Mouse (Mus musculus): ENCODE data around the gene Pde4b. TPM values are rescaled to one million over a fixed set of nuclear protein-coding genes. Genes with fewer than 3 reads are reported as not detected.

Pde4b gene
- polyA plus RNA-seq, 1 experiment, result 2.7 TPM

DNA sequence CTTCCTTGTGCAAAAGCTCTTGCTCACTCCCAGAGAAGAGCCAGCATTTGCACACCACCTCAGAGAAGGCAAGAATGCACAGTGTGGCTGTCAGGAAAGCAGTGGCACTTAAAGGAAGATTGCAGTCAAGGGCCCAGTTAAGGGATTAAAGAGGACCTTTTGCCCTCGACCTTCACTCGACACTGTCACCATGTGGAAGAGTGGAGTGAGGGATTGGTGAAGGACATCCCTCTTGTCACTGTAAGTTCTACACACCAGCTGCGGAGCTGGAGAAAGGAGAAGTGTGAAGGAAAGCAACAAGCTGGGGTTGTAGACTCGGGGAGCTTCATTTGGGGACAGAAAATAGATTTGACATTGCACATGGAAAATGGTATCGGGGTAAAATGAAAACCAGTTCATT is 89.9 kb downstream of the Pde4b start:
- H3K79me2 ChIP-seq (ENCODE audit: control insufficient read depth, insufficient read depth), result no peaks in the 10 kb centered on the region
- H3K27me3 ChIP-seq (ENCODE audit: control insufficient read depth, insufficient read depth, insufficient read length), result peaks cover 3% of the 10 kb centered on the region
- H3K79me3 ChIP-seq (ENCODE audit: low read depth), result no peaks in the 10 kb centered on the region
- H3K36me3 ChIP-seq (ENCODE audit: control insufficient read depth, insufficient read depth), result no peaks in the 10 kb centered on the region
- no peak overlapping the region for H3K4me3 ChIP-seq (ENCODE audit: insufficient read depth, poor library complexity, severe bottlenecking)
- no peak overlapping the region for H3ac ChIP-seq (ENCODE audit: control insufficient read depth, insufficient read length, low read depth)
- TF ChIP-seq CTCF (IDR thresholded peaks at IDR 0.05; ENCODE audit: control insufficient read depth, insufficient read depth, insufficient read length) (no peak), CEBPB (IDR thresholded peaks at IDR 0.05; ENCODE audit: low read depth) (no peak)

DNA sequence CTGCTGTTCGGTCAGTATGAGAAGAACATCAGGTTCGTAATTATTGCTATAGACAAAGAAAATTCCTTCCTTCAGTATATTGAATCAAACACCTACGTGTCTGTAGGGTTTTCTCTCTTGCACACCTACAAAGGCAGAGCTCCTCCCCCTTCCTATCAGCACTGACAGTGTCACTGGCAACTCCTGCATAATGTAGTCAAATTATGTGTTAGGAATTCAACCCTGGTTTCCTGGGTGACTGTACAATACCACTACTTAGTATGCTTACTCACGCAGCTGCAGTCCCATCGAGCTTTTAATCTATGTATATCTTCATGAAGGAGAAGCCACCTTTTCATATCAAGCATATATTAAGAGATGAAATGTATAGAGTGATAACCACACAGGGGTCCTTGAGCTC is 99.5 kb downstream of the Pde4b start:
- Histone ChIP-seq H3K27me3 (ENCODE audit: control insufficient read depth, insufficient read depth, insufficient read length) (no peaks in the 10 kb centered on the region), H3ac (ENCODE audit: control insufficient read depth, insufficient read length, low read depth) (no peak overlapping the region), H3K4me3 (ENCODE audit: insufficient read depth, poor library complexity, severe bottlenecking) (no peak overlapping the region), H3K36me3 (ENCODE audit: control insufficient read depth, insufficient read depth) (no peaks in the 10 kb centered on the region), H3K79me3 (ENCODE audit: low read depth) (no peaks in the 10 kb centered on the region), H3K79me2 (ENCODE audit: control insufficient read depth, insufficient read depth) (no peaks in the 10 kb centered on the region)
- no peak for TF ChIP-seq MYOG (IDR thresholded peaks at IDR 0.05; ENCODE audit: control insufficient read depth, extremely low read depth, insufficient read length)
- TF ChIP-seq MYOD1 (IDR thresholded peaks at IDR 0.05; ENCODE audit: control insufficient read depth, insufficient read length, low read depth), result no peak
- TF ChIP-seq FOSL1 (IDR thresholded peaks at IDR 0.05; ENCODE audit: insufficient read depth, low read length, poor library complexity, severe bottlenecking), result no peak
- no peak for TF ChIP-seq MAX (IDR thresholded peaks at IDR 0.05)
- TF ChIP-seq USF1 (IDR thresholded peaks at IDR 0.05; ENCODE audit: low read depth), result no peak

DNA sequence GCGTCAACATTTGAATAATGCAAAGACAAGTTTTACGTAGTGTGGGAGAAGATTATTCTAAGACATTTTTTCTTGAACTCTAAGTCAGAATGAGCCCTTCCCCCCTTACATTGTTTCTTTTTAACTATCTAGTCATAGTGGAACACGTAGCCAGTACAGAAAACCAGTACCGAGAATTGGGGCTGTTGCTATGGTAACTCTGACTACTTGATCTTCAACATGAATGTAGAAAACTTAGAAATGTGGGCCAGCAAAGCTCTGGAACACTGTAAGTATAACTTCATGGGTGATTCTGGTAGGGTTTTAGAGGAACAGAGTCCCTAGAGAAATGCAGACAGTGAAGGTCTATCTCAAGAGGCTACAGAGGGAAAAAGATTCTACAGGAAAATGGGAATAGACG is 110.4 kb downstream of the Pde4b start:
- H3K36me3 ChIP-seq (ENCODE audit: control insufficient read depth, insufficient read depth), result no peaks in the 10 kb centered on the region
- TF ChIP-seq FOSL1 (IDR thresholded peaks at IDR 0.05; ENCODE audit: insufficient read depth, low read length, poor library complexity, severe bottlenecking), result no peak
- no peak for TF ChIP-seq MAX (IDR thresholded peaks at IDR 0.05)
- no peak for TF ChIP-seq CTCF (IDR thresholded peaks at IDR 0.05; ENCODE audit: control insufficient read depth, insufficient read depth, insufficient read length)
- TF ChIP-seq CEBPB (IDR thresholded peaks at IDR 0.05; ENCODE audit: low read depth), result no peak
- no peak for TF ChIP-seq MYOD1 (IDR thresholded peaks at IDR 0.05; ENCODE audit: control insufficient read depth, insufficient read length, low read depth)
- no peak for TF ChIP-seq USF1 (IDR thresholded peaks at IDR 0.05; ENCODE audit: low read depth)
- TF ChIP-seq MYOG (IDR thresholded peaks at IDR 0.05; ENCODE audit: control insufficient read depth, extremely low read depth, insufficient read length), result no peak

DNA sequence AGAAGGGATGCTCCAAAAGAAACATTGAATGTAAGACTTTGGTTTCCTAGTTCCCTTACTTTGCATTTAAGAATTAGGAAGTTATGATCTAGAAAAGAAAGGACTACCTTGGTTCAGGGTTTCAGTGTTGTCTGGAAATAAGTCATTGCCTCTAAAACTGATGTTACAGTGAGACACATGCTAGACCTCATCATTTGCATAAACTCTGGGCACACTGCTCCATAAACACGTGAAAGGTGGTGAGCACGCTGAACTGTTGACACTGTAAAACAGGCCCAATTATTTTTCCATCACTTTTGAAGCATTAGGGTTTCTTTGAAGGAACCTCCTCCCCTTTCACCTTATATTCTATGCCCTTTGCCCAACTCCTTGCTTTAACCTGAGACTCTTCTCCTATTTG is 122.4 kb downstream of the Pde4b start:
- H3K36me3 ChIP-seq (ENCODE audit: control insufficient read depth, insufficient read depth), result no peaks in the 10 kb centered on the region
- TF ChIP-seq FOSL1 (IDR thresholded peaks at IDR 0.05; ENCODE audit: insufficient read depth, low read length, poor library complexity, severe bottlenecking) (no peak), CTCF (IDR thresholded peaks at IDR 0.05; ENCODE audit: control insufficient read depth, insufficient read depth, insufficient read length) (no peak), USF1 (IDR thresholded peaks at IDR 0.05; ENCODE audit: low read depth) (no peak), MYOD1 (IDR thresholded peaks at IDR 0.05; ENCODE audit: control insufficient read depth, insufficient read length, low read depth) (no peak), MYOG (IDR thresholded peaks at IDR 0.05; ENCODE audit: control insufficient read depth, extremely low read depth, insufficient read length) (no peak), CEBPB (IDR thresholded peaks at IDR 0.05; ENCODE audit: low read depth) (no peak), MAX (IDR thresholded peaks at IDR 0.05) (no peak)
- H3K79me3 ChIP-seq (ENCODE audit: low read depth), result no peaks in the 10 kb centered on the region
- no peaks in the 10 kb centered on the region for H3K27me3 ChIP-seq (ENCODE audit: control insufficient read depth, insufficient read depth, insufficient read length)
- no peak overlapping the region for H3K4me3 ChIP-seq (ENCODE audit: insufficient read depth, poor library complexity, severe bottlenecking)
- H3K79me2 ChIP-seq (ENCODE audit: control insufficient read depth, insufficient read depth), result no peaks in the 10 kb centered on the region
- H3ac ChIP-seq (ENCODE audit: control insufficient read depth, insufficient read length, low read depth), result no peak overlapping the region

More for the DNA sequence above, 110.4 kb downstream of the Pde4b start:
- H3K79me3 ChIP-seq (ENCODE audit: low read depth), result no peaks in the 10 kb centered on the region
- no peak overlapping the region for H3K4me3 ChIP-seq (ENCODE audit: insufficient read depth, poor library complexity, severe bottlenecking)
- no peaks in the 10 kb centered on the region for H3K27me3 ChIP-seq (ENCODE audit: control insufficient read depth, insufficient read depth, insufficient read length)
- H3K79me2 ChIP-seq (ENCODE audit: control insufficient read depth, insufficient read depth), result no peaks in the 10 kb centered on the region
- H3ac ChIP-seq (ENCODE audit: control insufficient read depth, insufficient read length, low read depth), result no peak overlapping the region

DNA sequence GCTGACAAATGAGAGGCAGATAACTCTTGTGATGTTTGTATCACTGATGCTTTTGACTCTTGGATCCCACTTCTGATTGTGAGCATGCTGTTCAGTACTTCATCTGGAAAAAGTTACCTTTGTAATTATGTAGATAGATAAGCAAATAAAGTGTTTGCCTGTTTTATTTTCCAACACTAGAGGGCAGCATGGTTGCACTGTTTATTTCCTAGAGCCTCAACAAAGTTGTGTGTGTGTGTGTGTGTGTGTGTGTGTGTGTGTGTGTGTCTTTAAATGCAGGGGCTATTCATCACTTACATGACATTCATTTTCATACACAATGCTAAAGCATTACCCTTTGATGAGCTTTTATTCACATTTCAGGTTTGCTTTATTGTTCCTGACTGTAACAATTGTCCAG is 139.4 kb downstream of the Pde4b start:
- Histone ChIP-seq H3K36me3 (ENCODE audit: control insufficient read depth, insufficient read depth) (no peaks in the 10 kb centered on the region), H3K79me2 (ENCODE audit: control insufficient read depth, insufficient read depth) (no peaks in the 10 kb centered on the region), H3K4me3 (ENCODE audit: insufficient read depth, poor library complexity, severe bottlenecking) (no peak overlapping the region), H3K79me3 (ENCODE audit: low read depth) (no peaks in the 10 kb centered on the region), H3K27me3 (ENCODE audit: control insufficient read depth, insufficient read depth, insufficient read length) (no peaks in the 10 kb centered on the region), H3ac (ENCODE audit: control insufficient read depth, insufficient read length, low read depth) (no peak overlapping the region)
- TF ChIP-seq CTCF (IDR thresholded peaks at IDR 0.05; ENCODE audit: control insufficient read depth, insufficient read depth, insufficient read length) (no peak), MAX (IDR thresholded peaks at IDR 0.05) (no peak), MYOG (IDR thresholded peaks at IDR 0.05; ENCODE audit: control insufficient read depth, extremely low read depth, insufficient read length) (no peak), USF1 (IDR thresholded peaks at IDR 0.05; ENCODE audit: low read depth) (no peak), CEBPB (IDR thresholded peaks at IDR 0.05; ENCODE audit: low read depth) (no peak), FOSL1 (IDR thresholded peaks at IDR 0.05; ENCODE audit: insufficient read depth, low read length, poor library complexity, severe bottlenecking) (no peak), MYOD1 (IDR thresholded peaks at IDR 0.05; ENCODE audit: control insufficient read depth, insufficient read length, low read depth) (no peak)

DNA sequence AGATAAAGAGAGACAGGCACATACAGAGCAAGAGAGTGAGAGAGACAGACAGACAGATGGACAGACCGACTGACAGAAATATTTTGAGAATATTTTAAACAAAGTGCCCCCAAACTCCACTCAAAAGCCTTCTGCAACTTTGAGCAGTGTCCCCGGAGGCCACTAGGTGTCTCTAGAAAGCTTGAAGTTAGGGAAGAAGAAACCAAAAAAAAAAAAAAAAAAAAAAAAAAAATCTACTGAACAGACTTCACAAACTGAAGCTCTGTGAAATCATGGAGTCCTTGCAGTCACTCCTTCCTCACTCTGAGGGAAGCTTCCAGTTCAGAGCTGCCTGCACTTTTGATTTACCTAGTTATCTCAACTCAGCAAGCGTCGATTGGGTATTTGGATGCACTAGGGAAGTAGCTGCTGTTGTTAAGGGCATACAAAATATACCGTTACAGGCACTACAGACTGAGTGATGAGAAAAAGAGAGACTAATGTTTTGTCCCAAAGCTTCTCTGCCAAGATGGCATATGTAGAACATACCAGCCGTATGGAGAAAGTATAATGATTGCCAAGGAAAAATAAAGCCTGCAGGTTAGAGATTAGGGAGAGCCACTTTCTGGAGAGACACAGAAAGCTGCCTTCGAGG is 141.7 kb downstream of the Pde4b start:
- Histone ChIP-seq H3K79me3 (ENCODE audit: low read depth) (no peaks in the 10 kb centered on the region), H3K27me3 (ENCODE audit: control insufficient read depth, insufficient read depth, insufficient read length) (no peaks in the 10 kb centered on the region), H3ac (ENCODE audit: control insufficient read depth, insufficient read length, low read depth) (no peak overlapping the region), H3K36me3 (ENCODE audit: control insufficient read depth, insufficient read depth) (no peaks in the 10 kb centered on the region), H3K4me3 (ENCODE audit: insufficient read depth, poor library complexity, severe bottlenecking) (no peak overlapping the region), H3K79me2 (ENCODE audit: control insufficient read depth, insufficient read depth) (no peaks in the 10 kb centered on the region)
- TF ChIP-seq MAX (IDR thresholded peaks at IDR 0.05), result no peak

All from C2C12 (cell line).